Mouse (Mus musculus): Measurements from ENCODE around the gene Arhgef11. TPM values are rescaled to one million over a fixed set of nuclear protein-coding genes. Genes with fewer than 3 reads are reported as not detected.

Gene Arhgef11
- polyA plus RNA-seq, 1 experiment from 2014 or later, result 26.2 TPM

- Histone ChIP-seq H3K36me3 (ENCODE audit: control insufficient read depth, insufficient read depth, low read length) (no peaks in the 10 kb centered on the region), H3K4me3 (ENCODE audit: low read depth, low read length) (peak overlapping the region; percentile 88), H3K9ac (ENCODE audit: low read depth, low read length) (peak overlapping the region; percentile 93), H3K27ac (ENCODE audit: low read length) (peak overlapping the region; percentile 94), H3K27me3 (ENCODE audit: control insufficient read depth, insufficient read depth, low read depth, low read length) (no peaks in the 10 kb centered on the region), H3K4me2 (ENCODE audit: low read length) (peak overlapping the region; percentile 91), H3K9me3 (replicated peaks; ENCODE audit: control insufficient read depth, low read length, poor library complexity, severe bottlenecking) (no peaks in the 10 kb centered on the region), H3K4me1 (ENCODE audit: control insufficient read depth, insufficient read depth, low read length) (peaks cover 36% of the 10 kb centered on the region)
- ATAC-seq, result no peak
- WGBS, result under 1% methylated on average over 3 of the region's 3 CpGs
These were observed 881 bp downstream of the Arhgef11 start for GRCm38 (mm10) chr3:87618240-87618639.

- WGBS, result 46% methylated on average over 5 of the region's 5 CpGs
- peak overlapping the region; percentile 93 for H3K9ac ChIP-seq (ENCODE audit: low read depth, low read length)
- ATAC-seq, result no peak
- H3K36me3 ChIP-seq (ENCODE audit: control insufficient read depth, insufficient read depth, low read length), result no peaks in the 10 kb centered on the region
- H3K4me3 ChIP-seq (ENCODE audit: low read depth, low read length), result peak overlapping the region; percentile 88
- peaks cover 36% of the 10 kb centered on the region for H3K4me1 ChIP-seq (ENCODE audit: control insufficient read depth, insufficient read depth, low read length)
- H3K4me2 ChIP-seq (ENCODE audit: low read length), result peak overlapping the region; percentile 91
- H3K9me3 ChIP-seq (replicated peaks; ENCODE audit: control insufficient read depth, low read length, poor library complexity, severe bottlenecking), result no peaks in the 10 kb centered on the region
- H3K27ac ChIP-seq (ENCODE audit: low read length), result no peak overlapping the region
- no peaks in the 10 kb centered on the region for H3K27me3 ChIP-seq (ENCODE audit: control insufficient read depth, insufficient read depth, low read depth, low read length)
These were observed 1.8 kb downstream of the Arhgef11 start for GRCm38 (mm10) chr3:87618981-87619710.

- no peak for ATAC-seq
- Histone ChIP-seq H3K27me3 (ENCODE audit: control insufficient read depth, insufficient read depth, low read depth, low read length) (no peaks in the 10 kb centered on the region), H3K9ac (ENCODE audit: low read depth, low read length) (peak overlapping the region; percentile 66), H3K36me3 (ENCODE audit: control insufficient read depth, insufficient read depth, low read length) (no peaks in the 10 kb centered on the region), H3K4me3 (ENCODE audit: low read depth, low read length) (peak overlapping the region; percentile 88), H3K27ac (ENCODE audit: low read length) (no peak overlapping the region), H3K4me2 (ENCODE audit: low read length) (peak overlapping the region; percentile 91), H3K9me3 (replicated peaks; ENCODE audit: control insufficient read depth, low read length, poor library complexity, severe bottlenecking) (no peaks in the 10 kb centered on the region), H3K4me1 (ENCODE audit: control insufficient read depth, insufficient read depth, low read length) (peaks cover 38% of the 10 kb centered on the region)
- 53% methylated on average over 7 of the region's 7 CpGs for WGBS
These were observed 3.0 kb downstream of the Arhgef11 start for GRCm38 (mm10) chr3:87620218-87620891.

GRCm38 (mm10) chr3:87624899-87625298 is 7.5 kb downstream of the Arhgef11 start:
- Histone ChIP-seq H3K36me3 (ENCODE audit: control insufficient read depth, insufficient read depth, low read length) (no peaks in the 10 kb centered on the region), H3K4me1 (ENCODE audit: control insufficient read depth, insufficient read depth, low read length) (peaks cover 23% of the 10 kb centered on the region), H3K9me3 (replicated peaks; ENCODE audit: control insufficient read depth, low read length, poor library complexity, severe bottlenecking) (no peaks in the 10 kb centered on the region), H3K27ac (ENCODE audit: low read length) (no peak overlapping the region), H3K4me3 (ENCODE audit: low read depth, low read length) (no peak overlapping the region), H3K4me2 (ENCODE audit: low read length) (no peak overlapping the region), H3K9ac (ENCODE audit: low read depth, low read length) (no peak overlapping the region), H3K27me3 (ENCODE audit: control insufficient read depth, insufficient read depth, low read depth, low read length) (no peaks in the 10 kb centered on the region)
- ATAC-seq, result no peak
- WGBS, result 94% methylated on average over 4 of the region's 4 CpGs

GRCm38 (mm10) chr3:87630899-87631298 is 13.5 kb downstream of the Arhgef11 start:
- no peaks in the 10 kb centered on the region for H3K9me3 ChIP-seq (replicated peaks; ENCODE audit: control insufficient read depth, low read length, poor library complexity, severe bottlenecking)
- ATAC-seq, result no peak
- no peak overlapping the region for H3K9ac ChIP-seq (ENCODE audit: low read depth, low read length)
- H3K4me3 ChIP-seq (ENCODE audit: low read depth, low read length), result no peak overlapping the region
- no peak overlapping the region for H3K4me2 ChIP-seq (ENCODE audit: low read length)
- 83% methylated on average over 9 of the region's 9 CpGs for WGBS
- H3K36me3 ChIP-seq (ENCODE audit: control insufficient read depth, insufficient read depth, low read length), result no peaks in the 10 kb centered on the region
- no peak overlapping the region for H3K27ac ChIP-seq (ENCODE audit: low read length)
- peaks cover 7% of the 10 kb centered on the region for H3K4me1 ChIP-seq (ENCODE audit: control insufficient read depth, insufficient read depth, low read length)
- no peaks in the 10 kb centered on the region for H3K27me3 ChIP-seq (ENCODE audit: control insufficient read depth, insufficient read depth, low read depth, low read length)

GRCm38 (mm10) chr3:87631408-87631807 is 14.0 kb downstream of the Arhgef11 start:
- Histone ChIP-seq H3K27ac (ENCODE audit: low read length) (no peak overlapping the region), H3K9ac (ENCODE audit: low read depth, low read length) (no peak overlapping the region), H3K4me2 (ENCODE audit: low read length) (no peak overlapping the region), H3K4me1 (ENCODE audit: control insufficient read depth, insufficient read depth, low read length) (peaks cover 7% of the 10 kb centered on the region), H3K9me3 (replicated peaks; ENCODE audit: control insufficient read depth, low read length, poor library complexity, severe bottlenecking) (no peaks in the 10 kb centered on the region), H3K27me3 (ENCODE audit: control insufficient read depth, insufficient read depth, low read depth, low read length) (no peaks in the 10 kb centered on the region), H3K36me3 (ENCODE audit: control insufficient read depth, insufficient read depth, low read length) (no peaks in the 10 kb centered on the region), H3K4me3 (ENCODE audit: low read depth, low read length) (no peak overlapping the region)
- no peak for ATAC-seq
- WGBS, result 78% methylated on average over 4 of the region's 4 CpGs

GRCm38 (mm10) chr3:87635514-87635913 is 18.2 kb downstream of the Arhgef11 start:
- Histone ChIP-seq H3K9ac (ENCODE audit: low read depth, low read length) (no peak overlapping the region), H3K4me2 (ENCODE audit: low read length) (no peak overlapping the region), H3K4me3 (ENCODE audit: low read depth, low read length) (no peak overlapping the region), H3K36me3 (ENCODE audit: control insufficient read depth, insufficient read depth, low read length) (no peaks in the 10 kb centered on the region), H3K9me3 (replicated peaks; ENCODE audit: control insufficient read depth, low read length, poor library complexity, severe bottlenecking) (no peaks in the 10 kb centered on the region), H3K27me3 (ENCODE audit: control insufficient read depth, insufficient read depth, low read depth, low read length) (no peaks in the 10 kb centered on the region), H3K27ac (ENCODE audit: low read length) (no peak overlapping the region), H3K4me1 (ENCODE audit: control insufficient read depth, insufficient read depth, low read length) (peaks cover 7% of the 10 kb centered on the region)
- WGBS, result 66% methylated on average over 4 of the region's 4 CpGs
- no peak for ATAC-seq

- Histone ChIP-seq H3K9me3 (replicated peaks; ENCODE audit: control insufficient read depth, low read length, poor library complexity, severe bottlenecking) (no peaks in the 10 kb centered on the region), H3K9ac (ENCODE audit: low read depth, low read length) (no peak overlapping the region), H3K27ac (ENCODE audit: low read length) (peak overlapping the region; percentile 50; the same call in 1 of the 2 replicates), H3K27me3 (ENCODE audit: control insufficient read depth, insufficient read depth, low read depth, low read length) (no peaks in the 10 kb centered on the region), H3K4me3 (ENCODE audit: low read depth, low read length) (no peak overlapping the region), H3K36me3 (ENCODE audit: control insufficient read depth, insufficient read depth, low read length) (no peaks in the 10 kb centered on the region), H3K4me1 (ENCODE audit: control insufficient read depth, insufficient read depth, low read length) (peaks cover 13% of the 10 kb centered on the region), H3K4me2 (ENCODE audit: low read length) (no peak overlapping the region)
- ATAC-seq, result 0 out of 2 replicates have a peak, but pooled peaks have one; percentile 60
- 63% methylated on average over 1 of the region's 1 CpGs for WGBS
These were observed 26.1 kb downstream of the Arhgef11 start for GRCm38 (mm10) chr3:87643453-87643852.

- Histone ChIP-seq H3K27ac (ENCODE audit: low read length) (no peak overlapping the region), H3K27me3 (ENCODE audit: control insufficient read depth, insufficient read depth, low read depth, low read length) (no peaks in the 10 kb centered on the region), H3K9me3 (replicated peaks; ENCODE audit: control insufficient read depth, low read length, poor library complexity, severe bottlenecking) (no peaks in the 10 kb centered on the region), H3K4me1 (ENCODE audit: control insufficient read depth, insufficient read depth, low read length) (peaks cover 15% of the 10 kb centered on the region), H3K36me3 (ENCODE audit: control insufficient read depth, insufficient read depth, low read length) (no peaks in the 10 kb centered on the region), H3K4me2 (ENCODE audit: low read length) (no peak overlapping the region), H3K9ac (ENCODE audit: low read depth, low read length) (no peak overlapping the region), H3K4me3 (ENCODE audit: low read depth, low read length) (no peak overlapping the region)
- ATAC-seq, result no peak
- WGBS, result 93% methylated on average over 1 of the region's 1 CpGs
These were observed 28.8 kb downstream of the Arhgef11 start for GRCm38 (mm10) chr3:87646174-87646573.
